Mouse (Mus musculus): ENCODE measurements around the gene Tedc1. TPM values are rescaled to one million over a fixed set of nuclear protein-coding genes. Genes with fewer than 3 reads are reported as not detected.
"Not testable (repeated sequence)": the region's sequence is repeated elsewhere in the genome, so short reads cannot be mapped to it uniquely, and the experiment has no call there.

Gene Tedc1
- polyA plus RNA-seq, 1 experiment from 2014 or later: 28.5 TPM

DNA sequence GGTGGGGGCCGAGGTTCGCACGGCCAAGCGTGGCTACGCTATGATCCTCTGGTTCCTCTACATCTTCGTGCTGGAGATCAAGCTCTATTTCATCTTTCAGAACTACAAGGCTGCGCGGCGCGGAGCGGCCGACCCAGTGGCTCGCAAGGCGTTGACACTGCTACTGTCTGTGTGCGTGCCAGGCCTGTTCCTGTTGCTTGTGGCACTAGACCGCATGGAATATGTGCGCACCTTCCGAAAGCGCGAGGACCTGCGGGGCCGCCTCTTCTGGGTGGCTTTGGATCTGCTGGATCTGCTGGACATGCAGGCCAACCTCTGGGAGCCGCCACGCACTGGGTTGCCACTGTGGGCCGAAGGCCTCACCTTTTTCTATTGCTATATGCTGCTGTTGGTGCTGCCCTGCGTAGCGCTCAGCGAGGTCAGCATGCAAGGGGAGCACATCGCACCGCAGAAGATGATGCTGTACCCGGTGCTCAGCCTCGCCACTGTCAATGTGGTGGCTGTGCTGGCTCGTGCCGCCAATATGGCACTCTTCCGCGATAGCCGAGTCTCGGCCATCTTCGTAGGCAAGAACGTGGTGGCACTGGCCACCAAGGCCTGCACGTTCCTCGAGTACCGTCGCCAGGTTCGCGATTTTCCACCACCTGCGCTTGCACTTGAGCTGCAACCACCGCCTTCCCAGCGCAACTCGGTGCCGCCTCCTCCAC, 32.3 kb downstream of the Tedc1 start:
- Histone ChIP-seq H3K4me1 (peaks cover 33% of the 10 kb centered on the region), H3K4me3 (no peak overlapping the region), H3K9me3 (no peaks in the 10 kb centered on the region), H3K27ac (no peak overlapping the region), H3K27me3 (peaks cover 22% of the 10 kb centered on the region; the same call in 1 of the 2 replicates), H3K36me3 (peaks cover 34% of the 10 kb centered on the region), H3K9ac (no peak overlapping the region), H3K4me2 (no peak overlapping the region)
- no peak for ATAC-seq (ENCODE audit: insufficient number of reproducible peaks, low FRiP score, low TSS enrichment, low read depth)
- WGBS: 91% methylated on average over 51 of the region's 51 CpGs

GRCm38 (mm10) chr12:113193423-113193822, 37.2 kb downstream of the Tedc1 start:
- no peak overlapping the region for H3K9ac ChIP-seq
- ATAC-seq (ENCODE audit: insufficient number of reproducible peaks, low FRiP score, low TSS enrichment, low read depth): no peak
- no peaks in the 10 kb centered on the region for H3K9me3 ChIP-seq
- no peaks in the 10 kb centered on the region for H3K4me1 ChIP-seq
- H3K4me3 ChIP-seq: no peak overlapping the region
- H3K27me3 ChIP-seq: no peaks in the 10 kb centered on the region
- no peak overlapping the region for H3K4me2 ChIP-seq
- no peak overlapping the region for H3K27ac ChIP-seq
- peaks cover 31% of the 10 kb centered on the region for H3K36me3 ChIP-seq
- WGBS: 64% methylated on average over 2 of the region's 2 CpGs

- not testable (repeated sequence) for H3K4me2 ChIP-seq; H3K27me3 ChIP-seq; H3K27ac ChIP-seq; H3K9ac ChIP-seq; H3K4me1 ChIP-seq; ATAC-seq (ENCODE audit: insufficient number of reproducible peaks, low FRiP score, low TSS enrichment, low read depth); H3K36me3 ChIP-seq; H3K4me3 ChIP-seq; H3K9me3 ChIP-seq
- 91% methylated on average over 3 of the region's 6 CpGs for WGBS
These were observed 42.9 kb downstream of the Tedc1 start for GRCm38 (mm10) chr12:113199132-113199531.

GRCm38 (mm10) chr12:113201301-113201700, 45.1 kb downstream of the Tedc1 start:
- ATAC-seq (ENCODE audit: insufficient number of reproducible peaks, low FRiP score, low TSS enrichment, low read depth): no peak
- H3K9ac ChIP-seq: no peak overlapping the region

DNA sequence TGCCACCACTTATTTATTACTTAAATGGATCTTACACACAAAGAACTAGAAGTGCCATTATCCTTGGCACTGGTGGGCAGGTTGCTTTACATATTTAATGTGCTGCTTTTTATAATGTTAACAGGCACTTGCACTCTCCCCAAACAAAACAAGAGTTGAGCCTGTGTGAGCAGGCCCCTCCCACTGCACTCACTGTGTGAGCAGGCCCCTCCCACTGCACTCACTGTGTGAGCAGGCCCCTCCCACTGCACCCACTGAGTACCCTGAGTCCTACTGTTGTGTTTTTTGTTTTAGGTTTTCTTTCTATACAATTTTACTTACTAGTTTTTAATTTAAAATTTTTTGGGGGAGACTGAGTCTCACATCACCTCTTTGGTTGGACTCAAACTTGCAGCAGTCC, 45.8 kb downstream of the Tedc1 start:
- no peaks in the 10 kb centered on the region for H3K27me3 ChIP-seq
- no peaks in the 10 kb centered on the region for H3K36me3 ChIP-seq
- H3K4me1 ChIP-seq: no peaks in the 10 kb centered on the region
- H3K27ac ChIP-seq: no peak overlapping the region
- H3K9ac ChIP-seq: no peak overlapping the region
- H3K4me2 ChIP-seq: no peak overlapping the region
- no peak overlapping the region for H3K4me3 ChIP-seq
- no peak for ATAC-seq (ENCODE audit: insufficient number of reproducible peaks, low FRiP score, low TSS enrichment, low read depth)
- H3K9me3 ChIP-seq: no peaks in the 10 kb centered on the region

More at GRCm38 (mm10) chr12:113201301-113201700, 45.1 kb downstream of the Tedc1 start:
- H3K4me2 ChIP-seq: no peak overlapping the region
- H3K4me1 ChIP-seq: no peaks in the 10 kb centered on the region
- WGBS: 90% methylated on average over 4 of the region's 4 CpGs
- H3K27me3 ChIP-seq: no peaks in the 10 kb centered on the region
- H3K4me3 ChIP-seq: no peak overlapping the region
- no peak overlapping the region for H3K27ac ChIP-seq
- no peaks in the 10 kb centered on the region for H3K36me3 ChIP-seq
- no peaks in the 10 kb centered on the region for H3K9me3 ChIP-seq

DNA sequence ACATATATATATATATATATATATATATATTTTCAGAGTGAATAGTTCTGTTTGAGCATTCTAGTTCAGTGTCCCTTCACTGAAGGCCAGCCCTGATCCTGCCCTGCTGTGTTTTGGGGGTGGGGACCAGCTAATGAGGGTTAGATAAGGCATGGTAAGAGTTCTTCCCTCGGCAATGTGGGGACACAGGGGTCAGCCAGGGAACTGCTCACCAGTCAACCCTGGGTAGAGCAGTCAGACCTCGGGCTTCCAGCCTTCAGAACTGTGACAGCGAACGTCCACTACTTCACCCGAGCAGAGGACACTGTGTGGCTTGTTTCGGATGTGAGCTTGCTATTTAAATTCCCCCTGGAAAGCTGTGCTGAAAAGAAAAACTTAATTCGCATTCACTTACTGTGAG, 47.3 kb downstream of the Tedc1 start:
- ATAC-seq (ENCODE audit: insufficient number of reproducible peaks, low FRiP score, low TSS enrichment, low read depth): no peak
- no peak overlapping the region for H3K9ac ChIP-seq

GRCm38 (mm10) chr12:113205251-113205942, 49.2 kb downstream of the Tedc1 start:
- no peak overlapping the region for H3K9ac ChIP-seq
- WGBS: 88% methylated on average over 7 of the region's 7 CpGs
- H3K36me3 ChIP-seq: no peaks in the 10 kb centered on the region
- no peaks in the 10 kb centered on the region for H3K9me3 ChIP-seq
- no peak overlapping the region for H3K4me2 ChIP-seq
- no peaks in the 10 kb centered on the region for H3K4me1 ChIP-seq
- no peaks in the 10 kb centered on the region for H3K27me3 ChIP-seq
- H3K27ac ChIP-seq: no peak overlapping the region
- no peak overlapping the region for H3K4me3 ChIP-seq
- ATAC-seq (ENCODE audit: insufficient number of reproducible peaks, low FRiP score, low TSS enrichment, low read depth): no peak

More for the DNA sequence above, 47.3 kb downstream of the Tedc1 start:
- Histone ChIP-seq H3K4me1 (no peaks in the 10 kb centered on the region), H3K27ac (no peak overlapping the region), H3K36me3 (no peaks in the 10 kb centered on the region), H3K4me2 (no peak overlapping the region), H3K27me3 (no peaks in the 10 kb centered on the region), H3K9me3 (no peaks in the 10 kb centered on the region), H3K4me3 (no peak overlapping the region)
- 76% methylated on average over 7 of the region's 7 CpGs for WGBS

DNA sequence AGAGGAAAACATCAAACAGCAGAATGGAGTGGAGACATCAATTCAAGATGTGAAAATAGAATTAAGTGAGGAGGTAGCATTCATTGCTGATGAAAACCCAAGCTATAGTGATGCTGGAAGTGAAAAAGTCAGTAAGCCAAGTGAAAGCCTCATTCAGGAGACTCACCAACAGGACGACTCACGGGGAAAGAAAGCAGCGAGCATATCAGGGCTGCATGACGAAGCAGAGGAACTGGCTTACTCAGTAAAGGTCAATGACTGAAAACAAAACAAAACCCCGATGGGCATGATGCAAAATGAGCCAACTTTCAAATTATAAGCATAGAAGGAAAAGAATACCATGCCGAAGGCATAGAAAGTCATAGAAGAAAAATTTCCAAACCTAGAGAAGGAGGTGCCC, 51.5 kb downstream of the Tedc1 start:
- Histone ChIP-seq H3K27ac (no peak overlapping the region), H3K9ac (no peak overlapping the region), H3K4me1 (no peaks in the 10 kb centered on the region), H3K36me3 (no peaks in the 10 kb centered on the region), H3K27me3 (no peaks in the 10 kb centered on the region), H3K4me3 (no peak overlapping the region), H3K4me2 (no peak overlapping the region), H3K9me3 (no peaks in the 10 kb centered on the region)
- 84% methylated on average over 6 of the region's 6 CpGs for WGBS
- no peak for ATAC-seq (ENCODE audit: insufficient number of reproducible peaks, low FRiP score, low TSS enrichment, low read depth)

DNA sequence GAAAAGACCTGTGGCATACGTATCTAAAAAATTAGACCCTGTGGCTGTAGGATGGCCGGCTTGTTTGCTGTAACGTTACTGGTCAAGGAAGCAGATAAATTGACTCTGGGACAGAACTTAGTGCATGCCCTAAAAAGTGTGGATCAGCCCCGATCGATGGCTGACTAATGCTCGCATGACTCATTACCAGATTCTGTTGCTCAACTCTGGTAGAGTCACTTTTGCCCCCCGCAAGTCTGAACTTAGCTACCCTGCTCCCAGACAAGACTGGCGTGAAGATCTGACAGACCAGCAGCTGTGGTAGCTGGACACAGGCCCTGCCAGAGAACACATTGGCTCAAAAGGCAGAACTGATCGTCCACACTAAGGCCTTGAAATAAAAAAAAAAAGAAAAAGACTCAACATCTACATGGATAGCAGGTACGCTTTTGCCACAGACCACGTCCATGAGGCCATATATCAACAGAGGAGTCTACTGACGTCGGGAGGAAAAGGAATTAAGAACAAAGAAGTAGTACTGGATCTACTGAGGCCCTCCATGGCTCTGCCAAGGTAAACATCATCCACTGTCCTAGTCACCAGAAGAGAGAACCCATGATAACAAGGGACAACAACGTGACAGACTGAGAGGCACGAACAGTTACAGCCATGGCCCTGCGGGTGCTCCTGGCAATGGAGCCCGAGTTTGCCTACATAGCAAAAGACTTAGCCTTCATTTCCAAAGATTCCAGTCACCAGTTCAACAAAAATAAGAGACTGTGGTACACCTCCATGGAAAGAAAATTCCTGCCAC, 54.6 kb downstream of the Tedc1 start:
- 84% methylated on average over 17 of the region's 17 CpGs for WGBS
- no peak for ATAC-seq (ENCODE audit: insufficient number of reproducible peaks, low FRiP score, low TSS enrichment, low read depth)

GRCm38 (mm10) chr12:113211772-113212171, 55.6 kb downstream of the Tedc1 start:
- no peak overlapping the region for H3K4me2 ChIP-seq

More for the DNA sequence above, 54.6 kb downstream of the Tedc1 start:
- no peaks in the 10 kb centered on the region for H3K4me1 ChIP-seq
- no peaks in the 10 kb centered on the region for H3K36me3 ChIP-seq
- no peak overlapping the region for H3K27ac ChIP-seq
- H3K4me2 ChIP-seq: no peak overlapping the region
- no peak overlapping the region for H3K4me3 ChIP-seq
- no peaks in the 10 kb centered on the region for H3K27me3 ChIP-seq
- no peak overlapping the region for H3K9ac ChIP-seq
- no peaks in the 10 kb centered on the region for H3K9me3 ChIP-seq

GRCm38 (mm10) chr12:113212326-113212924, 56.2 kb downstream of the Tedc1 start:
- Histone ChIP-seq H3K9ac (no peak overlapping the region), H3K27me3 (no peaks in the 10 kb centered on the region), H3K4me2 (no peak overlapping the region), H3K4me1 (no peaks in the 10 kb centered on the region), H3K4me3 (no peak overlapping the region), H3K36me3 (no peaks in the 10 kb centered on the region), H3K27ac (no peak overlapping the region), H3K9me3 (no peaks in the 10 kb centered on the region)
- no peak for ATAC-seq (ENCODE audit: insufficient number of reproducible peaks, low FRiP score, low TSS enrichment, low read depth)
- WGBS: 87% methylated on average over 10 of the region's 10 CpGs

More at GRCm38 (mm10) chr12:113211772-113212171, 55.6 kb downstream of the Tedc1 start:
- no peak for ATAC-seq (ENCODE audit: insufficient number of reproducible peaks, low FRiP score, low TSS enrichment, low read depth)
- 74% methylated on average over 5 of the region's 5 CpGs for WGBS
- no peaks in the 10 kb centered on the region for H3K4me1 ChIP-seq
- H3K9me3 ChIP-seq: no peaks in the 10 kb centered on the region
- no peaks in the 10 kb centered on the region for H3K27me3 ChIP-seq
- no peak overlapping the region for H3K27ac ChIP-seq
- H3K4me3 ChIP-seq: no peak overlapping the region
- no peaks in the 10 kb centered on the region for H3K36me3 ChIP-seq
- no peak overlapping the region for H3K9ac ChIP-seq
